Mouse (Mus musculus) right cerebral cortex, postnatal 14 days (tissue): ENCODE results near the gene Zdhhc21.

ENCODE experiments used
- DNase-seq: peaks from one replicate; pipeline ENCODE4 v3.0.0; 2022

Gene Zdhhc21

GRCm38 (mm10) chr4:82762430-82763119 is 97.2 kb downstream of the Zdhhc21 start:
- DNase-seq = no peak

- no peak for DNase-seq
Measured at GRCm38 (mm10) chr4:82756295-82756626, 103.5 kb downstream of the Zdhhc21 start.

GRCm38 (mm10) chr4:82755616-82756294 is 104.0 kb downstream of the Zdhhc21 start:
- DNase-seq = no peak
